Mouse (Mus musculus): ENCODE results near the gene Syngap1.

GRCm38 (mm10) chr17:26956895-26957294 is 15.8 kb downstream of the Syngap1 start:
- TF ChIP-seq CTCF (IDR thresholded peaks at IDR 0.05; ENCODE audit: control insufficient read depth, insufficient read depth, low read length) (no peak), POLR2A (IDR thresholded peaks at IDR 0.05; ENCODE audit: borderline replicate concordance, control insufficient read depth, low read depth, low read length) (no peak)
